Mouse (Mus musculus) midbrain, embryonic 16.5 days (tissue): ENCODE data around the gene H2al2a. TPM values are rescaled to one million over a fixed set of nuclear protein-coding genes. Genes with fewer than 3 reads are reported as not detected.

ENCODE experiments used
- polyA plus RNA-seq: library from polyadenylated mRNA; unstranded; fragments of >200 nt; fragmentation: Nextera tagmentation; extraction: Ambion mirVana; gene quantifications from 2 replicates; pipeline ENCODE4 v1.2.1, GENCODE M21; 2015

Gene H2al2a
- polyA plus RNA-seq, 1 experiment from 2014 or later = not detected

Other genes with a start within 250 kb of the H2al2a start
- 7.5 and 10.8 TPM in 2 replicates for gene A930004D18Rik, start 40.8 kb upstream of the H2al2a start, polyA plus RNA-seq
- gene Skida1, start 52.1 kb upstream of the H2al2a start, polyA plus RNA-seq = 5.0 and 7.4 TPM in 2 replicates
- gene Mllt10, start 58.3 kb upstream of the H2al2a start, polyA plus RNA-seq = 43.7 and 45.8 TPM in 2 replicates